Mouse (Mus musculus): Measurements from ENCODE around the gene Whamm. TPM values are rescaled to one million over a fixed set of nuclear protein-coding genes. Genes with fewer than 3 reads are reported as not detected.

The Whamm gene
- polyA plus RNA-seq, 1 experiment from 2014 or later, result 4.3 TPM

DNA sequence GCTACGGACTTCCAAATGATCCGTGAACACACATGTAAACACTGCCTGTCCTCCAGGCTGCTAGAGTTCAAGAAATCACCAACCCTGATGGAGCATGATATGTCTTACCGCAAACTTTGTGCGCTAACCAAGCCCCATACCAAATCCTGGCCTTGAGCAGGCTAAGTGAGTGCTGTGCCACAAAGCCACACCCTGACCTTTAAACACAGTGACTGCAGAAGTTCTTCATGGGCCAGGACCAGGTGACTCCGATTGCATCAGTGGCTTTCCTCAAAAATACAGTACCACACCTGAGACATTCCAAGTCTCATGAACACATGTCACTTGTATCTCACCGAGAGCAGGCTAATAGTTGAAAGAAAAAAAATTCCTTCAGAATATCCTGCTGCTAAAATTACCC, 52.7 kb downstream of the Whamm start:
- Histone ChIP-seq H3K9ac (ENCODE audit: low read depth, low read length) (no peak overlapping the region), H3K4me1 (ENCODE audit: control insufficient read depth, insufficient read depth, low read length) (no peaks in the 10 kb centered on the region), H3K4me2 (ENCODE audit: low read length) (no peak overlapping the region), H3K27me3 (ENCODE audit: control insufficient read depth, insufficient read depth, low read depth, low read length) (no peaks in the 10 kb centered on the region), H3K27ac (ENCODE audit: low read length) (no peak overlapping the region), H3K4me3 (ENCODE audit: low read depth, low read length) (no peak overlapping the region), H3K36me3 (ENCODE audit: control insufficient read depth, insufficient read depth, low read length) (no peaks in the 10 kb centered on the region), H3K9me3 (replicated peaks; ENCODE audit: control insufficient read depth, low read length, poor library complexity, severe bottlenecking) (no peaks in the 10 kb centered on the region)
- 90% methylated on average over 6 of the region's 6 CpGs for WGBS
- ATAC-seq, result no peak

DNA sequence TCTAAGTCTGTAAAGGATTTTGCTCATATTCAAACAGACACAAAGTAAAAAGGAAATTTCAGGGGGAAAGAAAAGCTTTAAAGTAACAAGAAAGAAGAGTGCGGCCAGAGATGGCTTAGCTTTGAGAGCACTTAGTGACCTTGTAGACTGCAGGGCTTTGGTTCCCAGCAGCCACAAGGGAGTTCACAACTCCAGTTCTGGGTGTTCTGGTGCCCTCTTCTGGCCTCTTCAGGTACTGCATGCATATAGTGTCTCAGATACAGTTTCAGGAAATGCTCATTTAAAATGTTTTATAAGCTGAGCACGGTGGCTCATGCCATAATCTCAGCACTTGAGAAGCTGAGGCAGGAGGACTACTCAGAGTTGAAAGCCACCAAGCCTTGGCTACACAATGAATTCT, 55.4 kb downstream of the Whamm start:
- H3K27ac ChIP-seq (ENCODE audit: low read length), result no peak overlapping the region
- H3K9me3 ChIP-seq (replicated peaks; ENCODE audit: control insufficient read depth, low read length, poor library complexity, severe bottlenecking), result no peaks in the 10 kb centered on the region
- WGBS, result 86% methylated on average over 2 of the region's 2 CpGs
- no peak for ATAC-seq
- H3K4me1 ChIP-seq (ENCODE audit: control insufficient read depth, insufficient read depth, low read length), result no peaks in the 10 kb centered on the region
- H3K4me2 ChIP-seq (ENCODE audit: low read length), result no peak overlapping the region
- H3K4me3 ChIP-seq (ENCODE audit: low read depth, low read length), result no peak overlapping the region
- H3K9ac ChIP-seq (ENCODE audit: low read depth, low read length), result no peak overlapping the region
- H3K36me3 ChIP-seq (ENCODE audit: control insufficient read depth, insufficient read depth, low read length), result no peaks in the 10 kb centered on the region
- H3K27me3 ChIP-seq (ENCODE audit: control insufficient read depth, insufficient read depth, low read depth, low read length), result no peaks in the 10 kb centered on the region

DNA sequence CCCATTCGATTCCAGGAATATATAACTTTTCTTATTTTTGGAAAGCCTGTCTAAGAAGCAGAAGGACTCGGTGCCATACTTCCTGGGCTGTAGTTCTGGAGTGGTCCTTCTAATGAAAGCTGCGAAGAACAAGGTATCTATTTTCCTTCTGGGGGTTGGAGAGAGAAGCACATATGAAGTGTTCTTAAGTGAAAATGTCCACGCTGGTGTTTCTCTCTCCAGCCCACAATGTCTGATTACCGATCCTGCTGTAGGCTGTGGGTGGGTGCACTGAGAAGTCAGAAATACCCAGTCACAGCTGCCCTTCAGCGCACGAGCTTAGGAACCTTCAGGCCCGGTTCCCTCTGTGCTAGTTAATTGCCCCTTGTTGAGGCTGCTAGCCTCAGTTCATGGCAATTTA, 60.2 kb downstream of the Whamm start:
- no peaks in the 10 kb centered on the region for H3K4me1 ChIP-seq (ENCODE audit: control insufficient read depth, insufficient read depth, low read length)
- H3K36me3 ChIP-seq (ENCODE audit: control insufficient read depth, insufficient read depth, low read length), result 0 out of 2 replicates have a peak, but pooled peaks cover 2% of the 10 kb centered on the region
- H3K9me3 ChIP-seq (replicated peaks; ENCODE audit: control insufficient read depth, low read length, poor library complexity, severe bottlenecking), result no peaks in the 10 kb centered on the region
- H3K27me3 ChIP-seq (ENCODE audit: control insufficient read depth, insufficient read depth, low read depth, low read length), result no peaks in the 10 kb centered on the region
- H3K27ac ChIP-seq (ENCODE audit: low read length), result no peak overlapping the region
- WGBS, result 87% methylated on average over 8 of the region's 8 CpGs
- no peak overlapping the region for H3K4me2 ChIP-seq (ENCODE audit: low read length)
- no peak overlapping the region for H3K4me3 ChIP-seq (ENCODE audit: low read depth, low read length)
- ATAC-seq, result no peak
- H3K9ac ChIP-seq (ENCODE audit: low read depth, low read length), result no peak overlapping the region

DNA sequence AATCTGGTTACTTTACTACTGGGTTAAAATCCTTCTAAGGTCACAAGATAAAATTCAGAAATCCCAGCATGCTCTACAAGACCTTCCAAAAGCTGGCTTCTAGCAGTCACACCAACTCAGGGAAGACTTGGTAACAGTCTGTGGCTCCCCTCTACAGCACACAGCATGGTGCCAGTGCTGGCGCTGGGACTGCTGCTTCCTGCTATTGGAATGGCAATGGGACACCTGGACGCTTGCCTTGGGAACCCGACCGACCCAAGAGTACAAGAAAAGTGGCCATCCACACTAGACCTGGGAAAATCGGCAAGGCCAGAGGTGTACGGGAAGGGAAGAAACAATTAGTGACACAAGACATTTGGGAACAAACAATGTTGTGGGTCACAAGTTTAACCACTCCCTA, 61.5 kb downstream of the Whamm start:
- 66% methylated on average over 6 of the region's 6 CpGs for WGBS
- H3K4me2 ChIP-seq (ENCODE audit: low read length), result no peak overlapping the region
- no peaks in the 10 kb centered on the region for H3K9me3 ChIP-seq (replicated peaks; ENCODE audit: control insufficient read depth, low read length, poor library complexity, severe bottlenecking)
- H3K27ac ChIP-seq (ENCODE audit: low read length), result no peak overlapping the region
- no peaks in the 10 kb centered on the region for H3K4me1 ChIP-seq (ENCODE audit: control insufficient read depth, insufficient read depth, low read length)
- no peak overlapping the region for H3K4me3 ChIP-seq (ENCODE audit: low read depth, low read length)
- no peaks in the 10 kb centered on the region for H3K27me3 ChIP-seq (ENCODE audit: control insufficient read depth, insufficient read depth, low read depth, low read length)
- ATAC-seq, result no peak
- H3K9ac ChIP-seq (ENCODE audit: low read depth, low read length), result no peak overlapping the region
- H3K36me3 ChIP-seq (ENCODE audit: control insufficient read depth, insufficient read depth, low read length), result 0 out of 2 replicates have a peak, but pooled peaks cover 2% of the 10 kb centered on the region

DNA sequence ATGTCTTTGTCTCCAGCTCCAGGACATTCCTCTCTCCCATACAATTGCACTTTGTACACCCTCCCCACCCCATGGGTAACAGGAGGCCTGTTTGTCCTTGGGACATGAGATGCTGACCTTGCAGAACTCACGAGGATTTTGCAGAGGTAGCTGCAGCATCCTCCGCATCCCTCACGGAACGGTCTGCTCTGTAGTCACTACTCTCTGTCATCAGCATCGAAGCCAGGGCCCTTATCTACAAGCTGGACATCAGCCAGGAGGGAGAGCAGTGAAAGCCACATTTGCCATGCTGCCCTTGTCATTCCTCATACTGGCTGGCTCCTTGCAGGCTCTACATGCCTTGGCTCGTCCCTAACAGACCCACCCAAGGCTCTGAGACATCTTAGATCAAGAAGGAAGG, 70.0 kb downstream of the Whamm start:
- no peak overlapping the region for H3K4me2 ChIP-seq (ENCODE audit: low read length)
- ATAC-seq, result no peak
- no peak overlapping the region for H3K9ac ChIP-seq (ENCODE audit: low read depth, low read length)
- H3K9me3 ChIP-seq (replicated peaks; ENCODE audit: control insufficient read depth, low read length, poor library complexity, severe bottlenecking), result no peaks in the 10 kb centered on the region
- H3K4me1 ChIP-seq (ENCODE audit: control insufficient read depth, insufficient read depth, low read length), result peaks cover 3% of the 10 kb centered on the region; the same call in 1 of the 2 replicates
- WGBS, result 86% methylated on average over 6 of the region's 6 CpGs
- H3K27ac ChIP-seq (ENCODE audit: low read length), result no peak overlapping the region
- no peaks in the 10 kb centered on the region for H3K36me3 ChIP-seq (ENCODE audit: control insufficient read depth, insufficient read depth, low read length)
- no peak overlapping the region for H3K4me3 ChIP-seq (ENCODE audit: low read depth, low read length)
- H3K27me3 ChIP-seq (ENCODE audit: control insufficient read depth, insufficient read depth, low read depth, low read length), result no peaks in the 10 kb centered on the region

DNA sequence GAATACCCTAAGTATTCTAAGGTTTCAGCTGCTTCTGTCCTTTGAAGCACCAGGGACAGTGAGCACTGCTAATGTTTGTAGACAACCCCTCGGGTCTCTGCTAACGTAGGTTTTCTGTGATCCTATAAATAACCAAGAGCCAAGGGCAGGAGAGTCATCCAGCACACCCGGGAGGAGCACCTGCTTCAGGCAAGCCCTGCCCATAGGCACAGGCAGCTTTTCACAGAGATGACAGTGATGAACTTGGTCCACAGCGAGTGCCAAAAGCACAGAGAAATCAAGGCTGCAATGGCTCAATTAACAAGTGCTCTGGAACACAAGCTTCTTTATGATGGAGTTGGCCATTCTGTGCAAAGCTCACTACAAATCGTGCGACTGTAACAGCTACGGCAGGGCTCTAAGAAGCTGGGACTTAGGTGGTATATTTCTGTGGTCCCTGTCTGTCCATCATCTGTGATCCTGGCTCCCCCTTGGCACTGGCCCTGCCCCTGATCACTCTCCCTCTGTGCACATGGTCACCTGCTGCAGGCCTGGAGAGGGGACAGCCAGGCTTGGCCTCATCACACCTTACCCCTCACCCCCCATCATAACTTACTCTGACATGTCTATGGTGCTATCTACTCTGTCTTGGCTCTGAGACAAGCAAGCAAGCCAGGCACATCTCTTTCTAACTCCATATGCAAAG, 73.6 kb downstream of the Whamm start:
- ATAC-seq, result no peak
- 71% methylated on average over 7 of the region's 7 CpGs for WGBS
- Histone ChIP-seq H3K9me3 (replicated peaks; ENCODE audit: control insufficient read depth, low read length, poor library complexity, severe bottlenecking) (no peaks in the 10 kb centered on the region), H3K4me1 (ENCODE audit: control insufficient read depth, insufficient read depth, low read length) (peaks cover 14% of the 10 kb centered on the region), H3K4me2 (ENCODE audit: low read length) (no peak overlapping the region), H3K36me3 (ENCODE audit: control insufficient read depth, insufficient read depth, low read length) (no peaks in the 10 kb centered on the region), H3K27me3 (ENCODE audit: control insufficient read depth, insufficient read depth, low read depth, low read length) (no peaks in the 10 kb centered on the region), H3K27ac (ENCODE audit: low read length) (no peak overlapping the region), H3K4me3 (ENCODE audit: low read depth, low read length) (no peak overlapping the region), H3K9ac (ENCODE audit: low read depth, low read length) (0 out of 2 replicates have a peak overlapping the region, but pooled peaks have one; percentile 20)

MicroRNAs within 50 kb of the gene (microRNA counts, 519-probe panel; counts per million panel counts)
- 2,046 counts per million, percentile 51 among the panel's probes with 10 or more counts for microRNA mmu-miR-1839-3p
- 2,873 counts per million, percentile 85 among the panel's probes with 10 or more counts for microRNA mmu-miR-1839-5p

Other genes starting within 250 kb of the Whamm start
- gene Rps17, start 226.0 kb upstream of the Whamm start, polyA plus RNA-seq (2015; fragmentation: Nextera tagmentation; extraction: Ambion mirVana), result 594 and 636 TPM in 2 replicates
- gene Cpeb1, start 115.8 kb upstream of the Whamm start, polyA plus RNA-seq (2015; fragmentation: Nextera tagmentation; extraction: Ambion mirVana), result 3.9 and 6.6 TPM in 2 replicates
- gene Ap3b2, start 77.3 kb upstream of the Whamm start, polyA plus RNA-seq (2015; fragmentation: Nextera tagmentation; extraction: Ambion mirVana), result 161 TPM in 2 replicates
- not detected in 2 replicates for gene BC048679, start 73.0 kb upstream of the Whamm start, polyA plus RNA-seq (2015; fragmentation: Nextera tagmentation; extraction: Ambion mirVana)
- gene Fsd2, start 4.3 kb upstream of the Whamm start, polyA plus RNA-seq (2015; fragmentation: Nextera tagmentation; extraction: Ambion mirVana), result 0.19 and 0.25 TPM in 2 replicates
- gene Homer2, start 136.3 kb downstream of the Whamm start, polyA plus RNA-seq (2015; fragmentation: Nextera tagmentation; extraction: Ambion mirVana), result 16.3 and 20.1 TPM in 2 replicates
- gene Ramac, start 191.7 kb downstream of the Whamm start, polyA plus RNA-seq (2015; fragmentation: Nextera tagmentation; extraction: Ambion mirVana), result 165 and 169 TPM in 2 replicates
- 53.2 and 58.7 TPM in 2 replicates for gene 3110040N11Rik, start 218.2 kb downstream of the Whamm start, polyA plus RNA-seq (2015; fragmentation: Nextera tagmentation; extraction: Ambion mirVana)

All from midbrain, embryonic 16.5 days (tissue).